Comparison of ENCODE assay signal across 8 mouse cellular contexts in the genomic region with DNA sequence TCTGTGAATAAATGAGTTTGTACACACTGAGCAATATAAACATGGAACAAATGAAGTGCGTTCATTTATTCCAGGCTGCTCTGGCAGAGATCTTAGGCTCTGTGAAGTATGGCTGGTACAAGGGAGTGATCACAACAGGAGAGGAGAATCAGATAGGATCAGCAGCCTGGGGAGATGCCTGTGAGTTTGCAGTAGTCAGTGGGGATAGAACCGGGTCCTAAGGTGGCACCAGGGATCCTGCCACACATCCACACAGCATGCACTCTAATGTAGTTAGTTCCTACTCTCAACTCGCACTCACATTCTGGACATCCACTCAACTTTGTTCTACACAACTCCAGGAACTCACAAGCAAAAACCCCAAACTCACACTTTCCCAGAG. TPM values are rescaled to one million over a fixed set of nuclear protein-coding genes. Genes with fewer than 3 reads are reported as not detected.
DNase-seq lines count a peak whose midpoint lies in the region; ATAC-seq and TF ChIP-seq lines count a peak whose summit lies in the region.

No protein-coding gene starts in this region.

- no peak overlapping the region for H3K27ac ChIP-seq in heart, embryonic 12.5 days (ENCODE audit: poor library complexity, severe bottlenecking)
- no peak overlapping the region for H3K27ac ChIP-seq in ES-Bruce4 (ENCODE audit: insufficient read depth, low read length)
- peak overlapping the region; percentile 3; the same call in 1 of the 2 replicates for H3K27ac ChIP-seq in forebrain, embryonic 16.5 days (ENCODE audit: low read length)
- peak overlapping the region; percentile 90 for H3K27ac ChIP-seq in liver, postnatal 0 days (ENCODE audit: low read depth)

- H3K9ac ChIP-seq in heart, embryonic 12.5 days = peak overlapping the region; percentile 31
- peak overlapping the region; percentile 74 for H3K9ac ChIP-seq in ES-Bruce4 (ENCODE audit: low read depth, poor library complexity, severe bottlenecking)
- peak overlapping the region; percentile 87 for H3K9ac ChIP-seq in forebrain, embryonic 16.5 days (replicated peaks; ENCODE audit: low read depth, low read length)
- H3K9ac ChIP-seq in liver, postnatal 0 days (replicated peaks) = 0 out of 2 replicates have a peak overlapping the region, but pooled peaks have one; percentile 44

- H3K27me3 ChIP-seq in heart, embryonic 12.5 days (replicated peaks) = no peaks in the 10 kb centered on the region
- no peaks in the 10 kb centered on the region for H3K27me3 ChIP-seq in ES-Bruce4 (ENCODE audit: control insufficient read depth, insufficient read depth, low read length, poor library complexity, severe bottlenecking)
- no peaks in the 10 kb centered on the region for H3K27me3 ChIP-seq in forebrain, embryonic 16.5 days (replicated peaks; ENCODE audit: control insufficient read depth, insufficient read depth, low read length)
- H3K27me3 ChIP-seq in liver, postnatal 0 days (ENCODE audit: insufficient read depth, low read length) = no peaks in the 10 kb centered on the region

- no peaks in the 10 kb centered on the region for H3K9me3 ChIP-seq in heart, embryonic 12.5 days (replicated peaks)
- H3K9me3 ChIP-seq in ES-Bruce4 (replicated peaks; ENCODE audit: control insufficient read depth, insufficient read depth, low read length, poor library complexity, severe bottlenecking) = no peaks in the 10 kb centered on the region
- H3K9me3 ChIP-seq in forebrain, embryonic 16.5 days (ENCODE audit: control insufficient read depth, low read length) = no peaks in the 10 kb centered on the region
- no peaks in the 10 kb centered on the region for H3K9me3 ChIP-seq in liver, postnatal 0 days (ENCODE audit: low read length)

- ATAC-seq in heart, embryonic 12.5 days (ENCODE audit: insufficient number of reproducible peaks, low FRiP score) = peak; percentile 9; the same call in 1 of the 2 replicates
- peak; percentile 16 for ATAC-seq in forebrain, embryonic 16.5 days
- peak; percentile 14 for ATAC-seq in liver, postnatal 0 days

- no peaks in the 10 kb centered on the region for H3K36me3 ChIP-seq in heart, embryonic 12.5 days
- H3K36me3 ChIP-seq in ES-Bruce4 (ENCODE audit: control insufficient read depth, insufficient read depth, low read length, poor library complexity, severe bottlenecking) = no peaks in the 10 kb centered on the region
- H3K36me3 ChIP-seq in forebrain, embryonic 16.5 days (ENCODE audit: control insufficient read depth, insufficient read depth) = no peaks in the 10 kb centered on the region
- H3K36me3 ChIP-seq in liver, postnatal 0 days (replicated peaks; ENCODE audit: insufficient read depth, low read length) = no peaks in the 10 kb centered on the region

- TF ChIP-seq CTCF in ES-Bruce4 (IDR thresholded peaks at IDR 0.05; ENCODE audit: low read depth, low read length) = no peak
- TF ChIP-seq CTCF in liver, postnatal 0 days (IDR thresholded peaks at IDR 0.05; ENCODE audit: low read depth) = no peak

- peak overlapping the region; percentile 74 for H3K4me2 ChIP-seq in heart, embryonic 12.5 days
- peak overlapping the region; percentile 55 for H3K4me2 ChIP-seq in forebrain, embryonic 16.5 days (ENCODE audit: low read length)
- H3K4me2 ChIP-seq in liver, postnatal 0 days (ENCODE audit: low read depth, low read length) = peak overlapping the region; percentile 86

- peaks cover 4% of the 10 kb centered on the region; the same call in 1 of the 2 replicates for H3K4me1 ChIP-seq in heart, embryonic 12.5 days (replicated peaks)
- no peaks in the 10 kb centered on the region for H3K4me1 ChIP-seq in ES-Bruce4 (ENCODE audit: control insufficient read depth, insufficient read depth, low read length)
- peaks cover 4% of the 10 kb centered on the region for H3K4me1 ChIP-seq in forebrain, embryonic 16.5 days (replicated peaks; ENCODE audit: control insufficient read depth, insufficient read depth, low read length)
- H3K4me1 ChIP-seq in liver, postnatal 0 days (ENCODE audit: insufficient read depth) = peaks cover 22% of the 10 kb centered on the region

- intact Hi-C loops in heart, postnatal 14 days (cut with DNase I) = no loop called here
- intact Hi-C loops in gastrocnemius, postnatal 14 days (cut with DNase I; ENCODE audit: low total_unique reads) = no loop called here
- intact Hi-C loops in gastrocnemius, postnatal 36 days (cut with DNase I) = no loop called here

- peak overlapping the region; percentile 53 for H3K4me3 ChIP-seq in heart, embryonic 12.5 days
- peak overlapping the region; percentile 37 for H3K4me3 ChIP-seq in ES-Bruce4 (ENCODE audit: low read depth, low read length)
- H3K4me3 ChIP-seq in forebrain, embryonic 16.5 days (replicated peaks; ENCODE audit: low read length) = peak overlapping the region; percentile 83
- peak overlapping the region; percentile 59 for H3K4me3 ChIP-seq in liver, postnatal 0 days (ENCODE audit: low read depth, low read length)

- no peak for DNase-seq in heart, postnatal 14 days
- DNase-seq in liver, postnatal 0 days = peak; percentile 20
- no peak for DNase-seq in spleen, adult 18-20 months
- DNase-seq in gastrocnemius, postnatal 14 days = no peak
- no peak for DNase-seq in gastrocnemius, postnatal 36 days

- no peak for TF ChIP-seq POLR2A in ES-Bruce4 (IDR thresholded peaks at IDR 0.05; ENCODE audit: insufficient read depth, low read length)

- WGBS in heart, embryonic 12.5 days = 6% methylated on average over 3 of the region's 3 CpGs
- WGBS in forebrain, embryonic 16.5 days = 6% methylated on average over 3 of the region's 3 CpGs
- 6% methylated on average over 3 of the region's 3 CpGs for WGBS in liver, postnatal 0 days (ENCODE audit: insufficient replicate concordance)

- no peak for TF ChIP-seq EP300 in ES-Bruce4 (IDR thresholded peaks at IDR 0.05; ENCODE audit: insufficient read depth, low read depth, low read length)
- no peak for TF ChIP-seq EP300 in liver, postnatal 0 days (IDR thresholded peaks at IDR 0.05; ENCODE audit: low read depth)

RNA-seq across cellular contexts. Expression of a gene that starts 0.6 kb away (rescaled TPM):
- 11.7 and 12.6 TPM in 2 replicates for polyA plus RNA-seq in heart, embryonic 12.5 days (2016; fragmentation: Nextera tagmentation; extraction: Ambion mirVana)
- total RNA-seq in heart, postnatal 14 days (2021) = 1 to 10 TPM; 1.3 to 1.9 TPM
- polyA plus RNA-seq in ES-Bruce4 (2011; ENCODE audit: insufficient read depth, insufficient read length, low read depth, missing spikeins) = 7.6 and 10.5 TPM in 2 replicates
- 4.4 and 7.9 TPM in 2 replicates for polyA plus RNA-seq in forebrain, embryonic 16.5 days (2015; fragmentation: Nextera tagmentation; extraction: Ambion mirVana)
- polyA plus RNA-seq in liver, postnatal 0 days (2015; fragmentation: Nextera tagmentation; extraction: Ambion mirVana) = 589 and 592 TPM in 2 replicates
- 1 to 10 TPM; 4.4 to 5.5 TPM for total RNA-seq in gastrocnemius, postnatal 14 days (2021)
- 1 to 10 TPM; 4.7 to 5.7 TPM for total RNA-seq in gastrocnemius, postnatal 36 days (2021)

RNA-seq across cellular contexts. Expression of a gene that starts 59.1 kb away (rescaled TPM):
- polyA plus RNA-seq in heart, embryonic 12.5 days (2016; fragmentation: Nextera tagmentation; extraction: Ambion mirVana) = 22.2 and 29.9 TPM in 2 replicates
- 10 to 100 TPM; 32.6 to 33.1 TPM for total RNA-seq in heart, postnatal 14 days (2021)
- 21.9 and 27.4 TPM in 2 replicates for polyA plus RNA-seq in ES-Bruce4 (2011; ENCODE audit: insufficient read depth, insufficient read length, low read depth, missing spikeins)
- 30.2 and 30.3 TPM in 2 replicates for polyA plus RNA-seq in forebrain, embryonic 16.5 days (2015; fragmentation: Nextera tagmentation; extraction: Ambion mirVana)
- polyA plus RNA-seq in liver, postnatal 0 days (2015; fragmentation: Nextera tagmentation; extraction: Ambion mirVana) = 3.8 and 4.4 TPM in 2 replicates
- total RNA-seq in gastrocnemius, postnatal 14 days (2021) = 10 to 100 TPM; 15.9 to 18.3 TPM
- total RNA-seq in gastrocnemius, postnatal 36 days (2021) = 10 to 100 TPM; 18.1 to 20.8 TPM

Comparison
In these comparisons a context has a peak if more than half of its experiments do, and no peak if none do; other contexts are left out.
1. H3K27ac ChIP-seq: peak in forebrain, embryonic 16.5 days (single experiment) and liver, postnatal 0 days (single experiment); none in heart, embryonic 12.5 days (single experiment) and ES-Bruce4 (single experiment).
2. H3K9ac ChIP-seq: peak in every context shown above with its lines; median percentile 87 in forebrain, embryonic 16.5 days; 74 in ES-Bruce4; 44 in liver, postnatal 0 days; 31 in heart, embryonic 12.5 days.
3. RNA of a gene that starts 0.6 kb away (polyA plus RNA-seq): 589 to 592 TPM in liver, postnatal 0 days; 11.7 to 12.6 TPM in heart, embryonic 12.5 days, 4.4 to 7.9 TPM in forebrain, embryonic 16.5 days and 7.6 to 10.5 TPM in ES-Bruce4; every median in the first group is over 10 times any median in the second.
4. Peak in every context shown above with its lines, with median percentiles within 50 percentile points of each other: ATAC-seq, H3K4me2 ChIP-seq and H3K4me3 ChIP-seq.